Mouse (Mus musculus): ENCODE results near the gene Lax1.
A peak's percentile ranks its signal among the peaks of the same experiment; 100 is the strongest.

DNA sequence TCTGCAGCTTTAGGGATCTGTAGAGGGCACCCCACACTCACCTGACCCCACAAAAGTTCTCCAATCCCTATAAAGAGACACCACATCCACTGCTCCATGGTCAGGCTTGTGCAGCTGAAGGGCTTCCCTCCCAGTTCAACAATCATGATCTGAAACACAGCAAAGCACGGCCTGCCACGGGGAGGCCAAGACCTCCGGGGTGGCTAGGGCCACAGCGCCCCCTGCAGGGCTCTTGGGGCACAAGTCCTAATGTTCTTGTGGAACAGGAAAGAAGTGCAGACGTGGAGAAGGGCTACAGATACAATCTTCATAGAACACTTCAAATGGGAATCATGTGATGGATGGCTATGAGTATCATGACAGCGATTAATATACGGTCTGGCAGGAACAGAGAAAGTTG lies 26.6 kb upstream of the Lax1 start:
- peak; percentile 41 for TF ChIP-seq CTCF (IDR thresholded peaks at IDR 0.05; ENCODE audit: extremely low read depth, insufficient read depth, low read length)
- no peak for TF ChIP-seq POLR2A (IDR thresholded peaks at IDR 0.05; ENCODE audit: extremely low read depth, insufficient read depth, low read length)
